Mouse (Mus musculus) hindbrain, embryonic 11.5 days (tissue): ENCODE results near the gene Fam169b. TPM values are rescaled to one million over a fixed set of nuclear protein-coding genes. Genes with fewer than 3 reads are reported as not detected.

Source experiments
- ATAC-seq: fragments of 200-750 bp; cut with Nextera tagmentation; 2 replicates; pipeline ENCODE4 v1.8.0; 2017; ENCODE audit warnings: mild to moderate bottlenecking, moderate TSS enrichment, moderate library complexity; ENCODE audit not compliant: low FRiP score
- DNase-seq: peaks from one replicate; pipeline ENCODE4 v3.0.0-alpha.2; 2015; ENCODE audit warnings: low spot score
- H3K27ac ChIP-seq: fragments of 300-500 bp; sonication (generic); 2 replicates; pipeline ENCODE4 v1.5.1; 2014; ENCODE audit warnings: mild to moderate bottlenecking, low read depth, low read length
- H3K27me3 ChIP-seq: fragments of 300-500 bp; sonication (generic); 2 replicates; pipeline ENCODE4 v1.6.1; 2014; ENCODE audit warnings: mild to moderate bottlenecking, low read length, moderate library complexity, mixed read lengths; ENCODE audit not compliant: control insufficient read depth, insufficient read depth
- H3K36me3 ChIP-seq: fragments of 300-500 bp; sonication (generic); 2 replicates; pipeline ENCODE4 v1.6.1; 2014; ENCODE audit warnings: mild to moderate bottlenecking, low read length, moderate library complexity, mixed read lengths; ENCODE audit not compliant: control insufficient read depth, insufficient read depth
- H3K4me1 ChIP-seq: fragments of 300-500 bp; sonication (generic); replicated peaks from 2 replicates; pipeline ENCODE4 v1.6.1; 2014; ENCODE audit warnings: low read length, mixed read lengths; ENCODE audit not compliant: control insufficient read depth, insufficient read depth
- H3K4me2 ChIP-seq: fragments of 300-500 bp; sonication (generic); replicated peaks from 2 replicates; pipeline ENCODE4 v1.6.1; 2014; ENCODE audit warnings: mild to moderate bottlenecking, low read depth, low read length
- H3K4me3 ChIP-seq: fragments of 300-500 bp; sonication (generic); 2 replicates; pipeline ENCODE4 v1.5.1; 2014; ENCODE audit warnings: low read depth, low read length
- H3K9ac ChIP-seq: fragments of 300-500 bp; sonication (generic); 2 replicates; pipeline ENCODE4 v1.6.1; 2014; ENCODE audit warnings: low read depth, low read length
- H3K9me3 ChIP-seq: fragments of 300-500 bp; sonication (generic); 2 replicates; pipeline ENCODE4 v1.6.1; 2016; ENCODE audit warnings: low read length; ENCODE audit not compliant: control insufficient read depth
- WGBS: fragments of 180-500 bp; shearing (Covaris S2); extraction: QIAGEN DNeasy Blood & Tissue Kit; methylation state at CpG from one replicate; pipeline ENCODE4 v1.1.7; 2014; 5-methylcytosine and 5-hydroxymethylcytosine counted together
- polyA plus RNA-seq: library from polyadenylated mRNA; unstranded; fragments of >200 nt; fragmentation: Nextera tagmentation; extraction: Ambion mirVana; gene quantifications from 2 replicates; pipeline ENCODE4 v1.2.1, GENCODE M21; 2014

Fam169b gene
- polyA plus RNA-seq: 0.21 and 0.36 TPM in 2 replicates

DNA sequence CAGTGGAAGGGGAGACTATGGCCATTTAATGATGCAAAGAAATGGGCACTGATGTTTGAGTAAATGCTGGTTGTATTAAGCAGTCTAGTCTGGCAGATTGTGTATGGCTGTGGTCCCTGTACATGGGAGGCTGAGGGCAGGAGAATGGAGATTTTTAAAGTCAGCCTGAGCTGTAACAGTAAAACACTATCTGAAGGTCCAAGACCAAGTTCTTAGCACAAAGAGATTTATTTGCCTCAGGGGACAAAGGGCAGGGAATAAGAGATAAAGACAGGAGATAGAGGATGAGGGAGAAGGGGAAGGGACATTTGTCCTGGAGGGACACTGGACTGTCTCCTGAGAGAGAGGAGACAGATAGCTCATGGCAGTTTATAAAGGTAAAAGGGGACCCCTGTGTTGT, at the start of gene Fam169b:
Fam169b (plus strand) TSS at position 325 of the 400 bp plus-strand sequence.
- DNase-seq: no peak
- H3K27me3 ChIP-seq: peaks cover 6% of the 10 kb centered on the region

DNA sequence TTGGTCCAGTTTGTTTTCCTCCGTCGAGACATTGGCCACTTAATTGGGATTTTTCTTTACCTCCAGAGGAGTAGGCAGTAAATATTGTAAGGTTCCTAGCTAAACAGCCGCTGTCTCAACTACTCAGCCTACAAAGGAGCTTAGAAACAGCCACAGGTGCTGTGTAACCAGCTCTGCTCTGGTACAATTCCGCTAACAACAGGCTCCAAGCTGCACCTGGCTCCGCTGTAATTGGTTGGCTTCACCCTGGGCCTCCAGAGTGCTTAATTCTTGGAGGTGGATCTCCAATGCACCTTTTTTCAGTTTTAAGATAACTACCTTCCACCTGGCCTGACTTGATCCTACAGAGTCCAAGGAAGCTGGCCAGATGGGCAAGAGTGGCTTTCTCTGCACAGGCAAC, 49.6 kb upstream of the Fam169b start:
- 94% methylated on average over 5 of the region's 5 CpGs for WGBS
- Histone ChIP-seq H3K9ac (no peak overlapping the region), H3K27me3 (no peaks in the 10 kb centered on the region), H3K9me3 (no peaks in the 10 kb centered on the region), H3K4me3 (no peak overlapping the region), H3K27ac (no peak overlapping the region), H3K36me3 (peaks cover 9% of the 10 kb centered on the region; the same call in 1 of the 2 replicates), H3K4me1 (peaks cover 2% of the 10 kb centered on the region; the same call in 1 of the 2 replicates), H3K4me2 (no peak overlapping the region)
- DNase-seq (no peak), ATAC-seq (no peak)

More for the DNA sequence above, at the start of gene Fam169b:
- H3K4me2 ChIP-seq: no peak within 1 kb of the TSS
- no peak within 1 kb of the TSS for H3K27ac ChIP-seq
- no peak within 1 kb of the TSS for H3K9ac ChIP-seq
- no peak within 1 kb of the TSS for H3K4me3 ChIP-seq
- no peaks in the 10 kb centered on the region for H3K9me3 ChIP-seq
- no peak for ATAC-seq
- peaks cover 3% of the 10 kb centered on the region; the same call in 1 of the 2 replicates for H3K4me1 ChIP-seq
- H3K36me3 ChIP-seq: no peaks in the 10 kb centered on the region

DNA sequence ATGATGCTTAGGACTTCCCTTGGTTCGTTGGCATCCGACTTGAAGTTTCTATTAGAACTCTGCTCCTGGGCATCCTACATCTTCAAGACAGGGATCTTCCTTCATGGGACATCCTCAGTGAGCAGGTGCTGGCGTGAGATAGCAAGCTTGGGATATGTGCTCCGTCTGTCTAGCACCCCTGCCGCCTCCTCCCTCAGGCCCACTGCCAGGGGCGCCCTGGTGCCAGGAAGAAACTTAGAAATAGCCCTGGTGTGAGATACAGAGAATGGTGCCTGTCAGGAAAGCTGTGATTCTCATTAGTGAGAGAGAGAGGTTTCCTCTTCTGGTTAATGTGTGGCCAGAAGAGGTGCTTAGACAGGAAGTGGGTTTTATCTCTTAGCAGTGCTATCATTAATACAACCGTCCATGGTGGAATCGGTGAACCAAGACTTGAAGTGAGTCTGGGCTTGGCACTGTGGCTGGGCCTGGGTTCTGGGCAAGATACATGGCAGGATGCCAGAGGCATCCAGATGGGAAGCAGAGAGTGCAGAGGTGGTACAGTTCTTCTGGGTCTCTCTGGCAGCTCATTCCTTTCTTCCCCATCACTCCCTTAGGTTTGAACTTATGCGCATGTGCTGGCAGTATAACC, 48.1 kb upstream of the Fam169b start:
- Histone ChIP-seq H3K36me3 (0 out of 2 replicates have a peak, but pooled peaks cover 4% of the 10 kb centered on the region), H3K4me1 (peaks cover 2% of the 10 kb centered on the region; the same call in 1 of the 2 replicates), H3K4me2 (no peak overlapping the region), H3K27ac (no peak overlapping the region), H3K9ac (no peak overlapping the region), H3K27me3 (no peaks in the 10 kb centered on the region), H3K4me3 (no peak overlapping the region), H3K9me3 (no peaks in the 10 kb centered on the region)
- DNase-seq: no peak
- ATAC-seq: no peak
- 91% methylated on average over 9 of the region's 9 CpGs for WGBS

DNA sequence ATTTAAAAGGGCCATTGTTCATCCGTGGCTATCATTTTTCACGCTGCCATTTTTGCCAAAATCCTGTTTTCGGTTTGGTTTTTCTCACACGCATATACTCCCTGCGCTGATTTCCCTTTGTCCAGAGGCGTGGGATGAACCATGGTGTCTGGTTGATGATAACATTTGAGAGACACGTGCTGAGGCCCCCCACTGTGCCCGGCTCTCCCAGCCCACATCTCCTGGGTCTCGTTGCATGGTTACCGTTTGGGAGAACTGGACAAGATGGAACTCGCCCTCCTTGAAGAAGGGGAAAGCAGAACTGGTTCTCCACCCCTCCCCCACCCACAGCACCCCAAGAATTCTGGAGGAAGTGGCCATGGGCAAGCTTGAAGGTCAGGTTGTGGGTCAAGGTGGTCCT, 46.6 kb upstream of the Fam169b start:
- no peaks in the 10 kb centered on the region for H3K27me3 ChIP-seq
- no peak for ATAC-seq
- H3K4me1 ChIP-seq: peaks cover 2% of the 10 kb centered on the region; the same call in 1 of the 2 replicates
- no peak overlapping the region for H3K27ac ChIP-seq
- H3K9me3 ChIP-seq: no peaks in the 10 kb centered on the region
- DNase-seq: no peak
- H3K9ac ChIP-seq: no peak overlapping the region
- WGBS: 83% methylated on average over 11 of the region's 11 CpGs
- H3K4me2 ChIP-seq: no peak overlapping the region
- H3K4me3 ChIP-seq: no peak overlapping the region
- H3K36me3 ChIP-seq: 0 out of 2 replicates have a peak, but pooled peaks cover 4% of the 10 kb centered on the region

DNA sequence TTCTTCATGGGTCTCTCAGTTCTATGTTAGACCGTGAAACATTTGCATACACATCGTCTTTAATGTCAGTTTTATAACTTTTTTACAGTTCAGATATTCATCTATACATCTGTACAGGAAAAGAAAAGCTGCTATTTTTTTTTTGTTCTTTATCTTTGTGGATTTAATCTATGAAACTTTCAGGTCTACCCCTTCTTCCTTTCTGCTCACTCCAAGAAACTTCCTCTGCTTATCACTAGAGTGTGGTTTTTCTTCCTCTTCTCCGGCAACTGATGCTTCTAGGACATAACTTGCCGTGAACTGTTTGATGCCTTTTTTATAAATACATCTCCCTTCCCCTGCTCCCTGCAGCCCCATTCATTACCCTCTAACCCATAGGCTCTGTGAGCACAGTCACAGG, 46.0 kb upstream of the Fam169b start:
- Histone ChIP-seq H3K9me3 (no peaks in the 10 kb centered on the region), H3K36me3 (0 out of 2 replicates have a peak, but pooled peaks cover 4% of the 10 kb centered on the region), H3K4me2 (no peak overlapping the region), H3K4me3 (no peak overlapping the region), H3K4me1 (peaks cover 2% of the 10 kb centered on the region; the same call in 1 of the 2 replicates), H3K27me3 (no peaks in the 10 kb centered on the region), H3K9ac (no peak overlapping the region), H3K27ac (no peak overlapping the region)
- DNase-seq (no peak), ATAC-seq (no peak)
- WGBS: 90% methylated on average over 4 of the region's 4 CpGs

DNA sequence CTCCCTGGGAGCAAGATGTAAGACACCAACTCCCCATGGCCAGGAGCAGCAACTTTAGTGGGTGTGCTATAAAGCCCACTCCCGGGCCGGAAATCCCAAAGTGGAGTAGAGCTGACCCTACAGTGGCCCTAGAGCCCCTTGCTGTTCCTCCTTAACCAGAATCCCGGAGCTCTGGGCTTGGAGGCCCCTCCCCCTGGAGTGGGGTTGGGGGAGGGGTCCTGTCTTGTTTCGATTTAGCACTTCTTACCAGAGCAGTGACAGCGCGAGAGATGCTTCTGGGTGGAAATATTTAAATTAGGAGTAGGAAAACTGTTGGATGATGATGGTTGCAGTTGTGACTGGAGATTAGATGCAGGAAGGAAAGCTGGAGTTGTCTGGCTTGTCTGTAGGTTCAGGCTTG, 45.1 kb upstream of the Fam169b start:
- no peak overlapping the region for H3K27ac ChIP-seq
- H3K9me3 ChIP-seq: no peaks in the 10 kb centered on the region
- H3K9ac ChIP-seq: no peak overlapping the region
- no peak for ATAC-seq
- no peak overlapping the region for H3K4me3 ChIP-seq
- H3K36me3 ChIP-seq: 0 out of 2 replicates have a peak, but pooled peaks cover 4% of the 10 kb centered on the region
- no peaks in the 10 kb centered on the region for H3K27me3 ChIP-seq
- no peak overlapping the region for H3K4me2 ChIP-seq
- H3K4me1 ChIP-seq: peaks cover 2% of the 10 kb centered on the region; the same call in 1 of the 2 replicates
- peak; percentile 34 for DNase-seq
- WGBS: 41% methylated on average over 6 of the region's 6 CpGs

DNA sequence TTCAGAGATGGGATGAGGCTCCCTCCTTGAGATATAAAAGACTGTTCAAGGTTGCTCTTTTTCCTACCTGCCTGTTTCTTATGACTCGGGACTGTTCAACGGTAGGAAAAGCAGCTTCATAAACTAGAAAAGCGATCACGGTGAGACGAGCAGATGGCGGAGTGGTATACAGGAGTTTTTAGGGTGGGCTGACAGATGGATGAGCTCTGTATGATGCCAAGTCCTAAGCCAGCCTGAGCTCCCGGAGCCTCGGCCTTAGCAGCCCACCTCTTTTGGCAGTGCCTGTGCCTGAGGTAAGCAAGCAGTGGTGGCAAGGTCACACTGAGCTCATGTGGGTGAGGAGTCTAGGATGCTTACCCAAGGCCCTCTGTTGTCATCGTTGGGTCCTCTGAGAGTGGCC, 42.8 kb upstream of the Fam169b start:
- no peaks in the 10 kb centered on the region for H3K9me3 ChIP-seq
- no peak for DNase-seq

DNA sequence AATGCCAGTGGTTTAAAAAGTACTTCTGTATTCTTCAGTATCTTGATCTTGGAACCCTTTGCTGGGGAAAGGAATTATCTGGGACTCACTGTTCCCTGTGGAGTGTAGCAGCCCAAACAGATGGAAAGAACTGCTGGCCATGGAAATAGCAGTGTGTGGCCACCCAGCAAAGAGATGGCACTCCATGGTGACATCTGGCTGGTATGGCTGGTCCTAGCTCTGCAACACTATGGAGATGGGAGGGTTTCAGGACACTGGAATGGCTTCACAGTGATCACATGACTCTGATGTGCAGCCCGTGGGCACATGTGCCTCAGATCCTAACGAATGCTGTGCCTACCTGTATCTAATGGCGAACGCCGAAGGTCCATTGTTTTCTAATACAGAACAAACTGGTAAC, 41.1 kb upstream of the Fam169b start:
- H3K36me3 ChIP-seq: no peaks in the 10 kb centered on the region
- H3K27me3 ChIP-seq: no peaks in the 10 kb centered on the region
- H3K9ac ChIP-seq: no peak overlapping the region
- H3K4me3 ChIP-seq: no peak overlapping the region
- DNase-seq (no peak), ATAC-seq (no peak)
- peaks cover 2% of the 10 kb centered on the region; the same call in 1 of the 2 replicates for H3K4me1 ChIP-seq
- H3K27ac ChIP-seq: no peak overlapping the region
- no peak overlapping the region for H3K4me2 ChIP-seq
- H3K9me3 ChIP-seq: no peaks in the 10 kb centered on the region
- WGBS: 92% methylated on average over 5 of the region's 5 CpGs

More for the DNA sequence above, 42.8 kb upstream of the Fam169b start:
- ATAC-seq: no peak
- H3K36me3 ChIP-seq: 0 out of 2 replicates have a peak, but pooled peaks cover 4% of the 10 kb centered on the region
- 93% methylated on average over 9 of the region's 9 CpGs for WGBS
- no peaks in the 10 kb centered on the region for H3K27me3 ChIP-seq
- H3K4me1 ChIP-seq: peaks cover 2% of the 10 kb centered on the region; the same call in 1 of the 2 replicates
- no peak overlapping the region for H3K9ac ChIP-seq
- H3K4me2 ChIP-seq: no peak overlapping the region
- no peak overlapping the region for H3K27ac ChIP-seq
- no peak overlapping the region for H3K4me3 ChIP-seq

DNA sequence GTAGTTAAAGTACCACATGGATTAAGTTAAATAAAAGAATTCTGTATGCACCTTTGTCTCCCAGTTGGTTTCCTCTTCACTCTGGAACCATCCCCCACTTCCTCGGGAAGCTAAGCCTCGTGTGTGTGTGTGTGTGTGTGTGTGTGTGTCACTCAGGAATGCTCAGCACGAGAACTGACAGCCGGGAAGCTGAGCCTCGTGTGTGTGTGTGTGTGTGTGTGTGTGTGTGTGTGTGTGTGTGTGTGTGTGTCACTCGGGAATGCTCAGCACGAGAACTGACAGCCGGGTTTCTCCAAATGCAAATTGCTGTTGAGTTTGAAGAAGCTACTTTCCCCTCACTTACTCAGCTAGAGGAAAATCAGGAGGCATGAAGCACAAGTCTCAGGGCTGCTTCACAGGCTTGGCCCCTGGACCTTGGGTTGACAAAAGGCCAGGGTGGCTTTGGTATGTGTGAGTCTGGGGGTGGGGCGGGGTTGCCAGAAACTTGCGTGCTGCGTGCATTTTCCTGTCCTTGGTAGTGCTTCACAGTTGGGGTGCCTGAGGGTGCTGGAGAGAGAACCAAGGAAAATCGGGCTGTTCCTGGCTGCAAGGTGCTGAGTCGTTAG, 39.9 kb upstream of the Fam169b start:
- Histone ChIP-seq H3K9ac (no peak overlapping the region), H3K27ac (no peak overlapping the region), H3K9me3 (no peaks in the 10 kb centered on the region), H3K4me3 (no peak overlapping the region), H3K36me3 (no peaks in the 10 kb centered on the region), H3K27me3 (no peaks in the 10 kb centered on the region), H3K4me1 (no peaks in the 10 kb centered on the region), H3K4me2 (no peak overlapping the region)
- ATAC-seq (no peak), DNase-seq (peak; percentile 54)
- WGBS: 35% methylated on average over 13 of the region's 13 CpGs
